31 mouse cellular contexts compared by ENCODE assay signal in genomic region chr1:182747834-182748233, GRCm38 (mm10). TPM values are rescaled to one million over a fixed set of nuclear protein-coding genes. Genes with fewer than 3 reads are reported as not detected.
DNase-seq lines count a peak whose midpoint lies in the region; TF ChIP-seq lines count a peak whose summit lies in the region.
"Had no signal": no experiment of that assay in that cellular context is flagged by ENCODE, and none has a peak within 500 bp of the region (broad histone marks: within the 10 kb centered on the region; RNA-seq: fewer than 3 reads in every experiment).

No protein-coding gene starts in this region.

- TF ChIP-seq EP300 in heart, adult 2 months (IDR thresholded peaks at IDR 0.05; ENCODE audit: insufficient read depth, low read depth, low read length), result no peak

- no peak overlapping the region for H3K9ac ChIP-seq in heart, adult 2 months (ENCODE audit: low read depth, low read length)
- H3K9ac ChIP-seq: embryonic facial prominence, embryonic 12.5 days; embryonic facial prominence, embryonic 15.5 days; forebrain, embryonic 15.5 days; heart, embryonic 13.5 days; hindbrain, embryonic 14.5 days had no signal

- H3K27ac ChIP-seq in heart, adult 2 months, result no peak overlapping the region
- no peak overlapping the region for H3K27ac ChIP-seq in testis, adult 2 months (ENCODE audit: control insufficient read depth, insufficient read depth, low read depth, low read length)
- no peak overlapping the region for H3K27ac ChIP-seq in layer of hippocampus, adult 2 months
- H3K27ac ChIP-seq: embryonic facial prominence, embryonic 12.5 days; embryonic facial prominence, embryonic 15.5 days; forebrain, embryonic 15.5 days; heart, embryonic 13.5 days; hindbrain, embryonic 14.5 days; hindbrain, postnatal 0 days had no signal

- TF ChIP-seq CTCF in heart, adult 2 months (IDR thresholded peaks at IDR 0.05), result no peak
- TF ChIP-seq CTCF in testis, adult 2 months (IDR thresholded peaks at IDR 0.05; ENCODE audit: control insufficient read depth, insufficient read depth, insufficient replicate concordance, low read depth, low read length), result no peak
- no peak for TF ChIP-seq CTCF in layer of hippocampus, adult 2 months (conservative IDR thresholded peaks at IDR 0.05)

- H3K27me3 ChIP-seq in heart, adult 2 months (ENCODE audit: control insufficient read depth, insufficient read depth, low read length), result no peaks in the 10 kb centered on the region
- peaks cover 4% of the 10 kb centered on the region for H3K27me3 ChIP-seq in testis, adult 2 months (ENCODE audit: control insufficient read depth, insufficient read depth, low read length)
- H3K27me3 ChIP-seq: forebrain, embryonic 15.5 days had no signal

- WGBS in heart, adult 2 months, result 78% methylated on average over 17 of the region's 17 CpGs

- peak; percentile 73 for DNase-seq in heart, adult 11 months
- no peak for DNase-seq in heart, adult 2 months
- no peak for DNase-seq in testis, postnatal 14 days (ENCODE audit: low spot score)
- peak; percentile 27 for DNase-seq in R1 (ENCODE audit: low read depth, low spot score)
- DNase-seq in layer of hippocampus, adult 2 months (ENCODE audit: low spot score in 2 of 2), result no peak
- no peak for DNase-seq in layer of hippocampus, postnatal 25 days (ENCODE audit: extremely low spot score in 1 of 2, low spot score in 1 of 2)
- no peak for DNase-seq in T-cell, adult 2 months (ENCODE audit: low spot score)
- DNase-seq: adrenal gland, postnatal 10 days; adrenal gland, postnatal 36 days; cerebellum, adult 11 months; cerebellum, adult 2 months; cerebellum, adult 9-11 months; gastrocnemius, postnatal 25 days; heart, postnatal 14 days; heart, postnatal 4 days had no signal

- H3K79me2 ChIP-seq in heart, adult 2 months (replicated peaks; ENCODE audit: control insufficient read depth, insufficient read depth, low read length), result no peaks in the 10 kb centered on the region

- H3K36me3 ChIP-seq in heart, adult 2 months (ENCODE audit: control insufficient read depth, insufficient read depth, low read length), result no peaks in the 10 kb centered on the region
- no peaks in the 10 kb centered on the region for H3K36me3 ChIP-seq in testis, adult 2 months (ENCODE audit: control insufficient read depth, insufficient read depth, low read length)
- H3K36me3 ChIP-seq: embryonic facial prominence, embryonic 12.5 days; embryonic facial prominence, embryonic 15.5 days; forebrain, embryonic 15.5 days; G1E; heart, embryonic 13.5 days had no signal

- TF ChIP-seq POLR2A in heart, adult 2 months (IDR thresholded peaks at IDR 0.05; ENCODE audit: insufficient read depth, low read depth, low read length), result no peak
- no peak for TF ChIP-seq POLR2A in testis, adult 2 months (IDR thresholded peaks at IDR 0.05; ENCODE audit: control insufficient read depth, low read depth, low read length)

- H3K4me3 ChIP-seq in heart, adult 2 months, result no peak overlapping the region
- H3K4me3 ChIP-seq in testis, adult 2 months (ENCODE audit: control insufficient read depth, low read depth, low read length), result peak overlapping the region; percentile 92
- no peak overlapping the region for H3K4me3 ChIP-seq in layer of hippocampus, adult 2 months
- H3K4me3 ChIP-seq: embryonic facial prominence, embryonic 12.5 days; embryonic facial prominence, embryonic 15.5 days; forebrain, embryonic 15.5 days; heart, embryonic 13.5 days had no signal

- intact Hi-C loops in heart, adult 2 months (cut with DNase I), result no loop called here

- H3K4me1 ChIP-seq in heart, adult 2 months (ENCODE audit: control insufficient read depth, insufficient read depth, low read length), result no peaks in the 10 kb centered on the region
- peaks cover 3% of the 10 kb centered on the region; the same call in 1 of the 2 replicates for H3K4me1 ChIP-seq in testis, adult 2 months (ENCODE audit: control insufficient read depth, insufficient read depth, low read length)
- H3K4me1 ChIP-seq: embryonic facial prominence, embryonic 12.5 days; embryonic facial prominence, embryonic 15.5 days; forebrain, embryonic 15.5 days; heart, embryonic 13.5 days had no signal

RNA-seq across cellular contexts. Expression of gene Ccdc185, which starts 1.1 kb away (rescaled TPM):
- not detected for total RNA-seq in heart, adult 2 months (2021)
- polyA plus RNA-seq in heart, adult 2 months (2012; rRNA removed), result 0.04 TPM in 1 of 2 replicates, not detected in the other
- 206 and 220 TPM in 2 replicates for polyA plus RNA-seq in testis, adult 2 months (2012; rRNA removed)
- total RNA-seq in layer of hippocampus, adult 2 months (2021), result under 1 TPM; 0.23 to 0.34 TPM
- total RNA-seq in layer of hippocampus, postnatal 25 days (2021), result under 1 TPM; 0.17 to 0.28 TPM
- total RNA-seq: adrenal gland, adult 18-20 months; adrenal gland, postnatal 10 days; adrenal gland, postnatal 36 days; common myeloid progenitor, adult 5-6 weeks; gastrocnemius, adult 8-10 months; gastrocnemius, postnatal 25 days; heart, postnatal 14 days; heart, postnatal 4 days; hindbrain, postnatal 0 days had no signal
- polyA plus RNA-seq: cerebellum, adult 2 months; embryonic facial prominence, embryonic 12.5 days; embryonic facial prominence, embryonic 15.5 days; forebrain, embryonic 11.5 days; forebrain, embryonic 15.5 days; G1E; heart, embryonic 13.5 days; heart, embryonic 16.5 days; hindbrain, embryonic 11.5 days; hindbrain, embryonic 14.5 days; hindbrain, postnatal 0 days; inflammation-experienced regulatory T-cells, adult 6 months; Patski had no signal

RNA-seq across cellular contexts. Expression of gene Susd4, which starts 15.8 kb away (rescaled TPM):
- under 1 TPM; 0.16 to 0.34 TPM for total RNA-seq in heart, adult 2 months (2021)
- polyA plus RNA-seq in heart, adult 2 months (2012; rRNA removed), result 0.49 and 0.88 TPM in 2 replicates
- 1.1 and 1.2 TPM in 2 replicates for polyA plus RNA-seq in testis, adult 2 months (2012; rRNA removed)
- 100 to 1,000 TPM; 127 to 135 TPM for total RNA-seq in layer of hippocampus, adult 2 months (2021)
- total RNA-seq in layer of hippocampus, postnatal 25 days (2021), result 100 to 1,000 TPM; 124 to 133 TPM
- total RNA-seq: common myeloid progenitor, adult 5-6 weeks; G1E had no signal
- polyA plus RNA-seq: G1E had no signal

Comparison
In these comparisons a context has a peak if more than half of its experiments do, and no peak if none do; other contexts are left out.
1. DNase-seq: peak in heart, adult 11 months (single experiment) and R1 (single experiment); none in heart, adult 2 months (0 of 2), testis, postnatal 14 days (single experiment), layer of hippocampus, adult 2 months (0 of 2), layer of hippocampus, postnatal 25 days (0 of 2) and T-cell, adult 2 months (single experiment).
2. RNA of gene Susd4, which starts 15.8 kb away (total RNA-seq): 127 to 135 TPM in layer of hippocampus, adult 2 months and 124 to 133 TPM in layer of hippocampus, postnatal 25 days; 0.16 to 0.34 TPM in heart, adult 2 months; every median in the first group is over 10 times any median in the second.